Mouse (Mus musculus) midbrain, embryonic 10.5 days (tissue): ENCODE measurements around the gene Cmklr1. TPM values are rescaled to one million over a fixed set of nuclear protein-coding genes. Genes with fewer than 3 reads are reported as not detected.

Experiments
- DNase-seq: peaks from one replicate; pipeline ENCODE4 v3.0.0-alpha.2; 2017; ENCODE audit warnings: low spot score
- H3K27ac ChIP-seq: fragments of 300-500 bp; sonication (generic); replicated peaks from 2 replicates; pipeline ENCODE4 v1.5.1; 2016; ENCODE audit warnings: mild to moderate bottlenecking
- H3K27me3 ChIP-seq: fragments of 300-500 bp; sonication (generic); 2 replicates; pipeline ENCODE4 v1.6.1; 2016; ENCODE audit warnings: low read depth, mild to moderate bottlenecking; ENCODE audit not compliant: poor library complexity, severe bottlenecking
- H3K36me3 ChIP-seq: fragments of 300-500 bp; sonication (generic); 2 replicates; pipeline ENCODE4 v1.6.1; 2016; ENCODE audit warnings: mild to moderate bottlenecking, moderate library complexity
- H3K4me1 ChIP-seq: fragments of 300-500 bp; sonication (generic); 2 replicates; pipeline ENCODE4 v1.6.1; 2016
- H3K4me3 ChIP-seq: fragments of 300-500 bp; sonication (generic); 2 replicates; pipeline ENCODE4 v1.5.1; 2016; ENCODE audit warnings: mild to moderate bottlenecking, moderate library complexity
- H3K9me3 ChIP-seq: fragments of 300-500 bp; sonication (generic); replicated peaks from 2 replicates; pipeline ENCODE4 v1.6.1; 2016; ENCODE audit warnings: mild to moderate bottlenecking
- WGBS: fragments of 180-500 bp; shearing (Covaris S2); methylation state at CpG from one replicate; pipeline ENCODE4 v1.1.7; 2016; 5-methylcytosine and 5-hydroxymethylcytosine counted together
- polyA plus RNA-seq: library from polyadenylated mRNA; unstranded; fragments of >200 nt; fragmentation: Nextera tagmentation; extraction: Ambion mirVana; gene quantifications from 2 replicates; pipeline ENCODE4 v1.2.1, GENCODE M21; 2016

The Cmklr1 gene
- 0.58 and 1.1 TPM in 2 replicates for polyA plus RNA-seq

GRCm38 (mm10) chr5:113650035-113650865 lies at the start of gene Cmklr1:
Gene Cmklr1, minus strand, starts transcription at chr5:113650426.
- peaks cover 42% of the 10 kb centered on the region for H3K27me3 ChIP-seq
- peak within 1 kb of the TSS; percentile 42 for H3K4me3 ChIP-seq
- H3K9me3 ChIP-seq = no peaks in the 10 kb centered on the region
- DNase-seq = peak; percentile 29
- H3K4me1 ChIP-seq = peaks cover 28% of the 10 kb centered on the region
- 11% methylated on average over 30 of the region's 30 CpGs for WGBS
- peak within 1 kb of the TSS; percentile 63 for H3K27ac ChIP-seq
- no peaks in the 10 kb centered on the region for H3K36me3 ChIP-seq

- Histone ChIP-seq H3K36me3 (no peaks in the 10 kb centered on the region), H3K4me1 (peaks cover 11% of the 10 kb centered on the region), H3K27me3 (no peaks in the 10 kb centered on the region), H3K9me3 (peaks cover 5% of the 10 kb centered on the region; the same call in 1 of the 2 replicates), H3K27ac (no peak overlapping the region), H3K4me3 (no peak overlapping the region)
- DNase-seq = no peak
- 74% methylated on average over 5 of the region's 5 CpGs for WGBS
Observed at GRCm38 (mm10) chr5:113694415-113694814, 44.2 kb upstream of the Cmklr1 start.

- DNase-seq = no peak
- WGBS = 73% methylated on average over 4 of the region's 4 CpGs
- Histone ChIP-seq H3K4me3 (no peak overlapping the region), H3K4me1 (peaks cover 11% of the 10 kb centered on the region), H3K27ac (no peak overlapping the region), H3K36me3 (no peaks in the 10 kb centered on the region), H3K27me3 (no peaks in the 10 kb centered on the region), H3K9me3 (peaks cover 5% of the 10 kb centered on the region; the same call in 1 of the 2 replicates)
Observed at GRCm38 (mm10) chr5:113694000-113694399, 43.8 kb upstream of the Cmklr1 start.

GRCm38 (mm10) chr5:113693196-113693755 lies 43.0 kb upstream of the Cmklr1 start:
- H3K27ac ChIP-seq = no peak overlapping the region
- no peaks in the 10 kb centered on the region for H3K36me3 ChIP-seq
- no peaks in the 10 kb centered on the region for H3K27me3 ChIP-seq
- peaks cover 5% of the 10 kb centered on the region; the same call in 1 of the 2 replicates for H3K9me3 ChIP-seq
- H3K4me1 ChIP-seq = peaks cover 11% of the 10 kb centered on the region
- 87% methylated on average over 8 of the region's 8 CpGs for WGBS
- no peak overlapping the region for H3K4me3 ChIP-seq
- no peak for DNase-seq

- peaks cover 11% of the 10 kb centered on the region for H3K4me1 ChIP-seq
- H3K27me3 ChIP-seq = no peaks in the 10 kb centered on the region
- WGBS = 90% methylated on average over 2 of the region's 2 CpGs
- no peaks in the 10 kb centered on the region for H3K36me3 ChIP-seq
- DNase-seq = no peak
- H3K27ac ChIP-seq = no peak overlapping the region
- no peak overlapping the region for H3K4me3 ChIP-seq
- H3K9me3 ChIP-seq = peaks cover 5% of the 10 kb centered on the region; the same call in 1 of the 2 replicates
Observed at GRCm38 (mm10) chr5:113690866-113691265, 40.6 kb upstream of the Cmklr1 start.

- Histone ChIP-seq H3K27ac (no peak overlapping the region), H3K36me3 (no peaks in the 10 kb centered on the region), H3K27me3 (no peaks in the 10 kb centered on the region), H3K4me3 (no peak overlapping the region), H3K9me3 (peaks cover 5% of the 10 kb centered on the region; the same call in 1 of the 2 replicates), H3K4me1 (peaks cover 11% of the 10 kb centered on the region)
- 84% methylated on average over 15 of the region's 15 CpGs for WGBS
- DNase-seq = no peak
Observed at GRCm38 (mm10) chr5:113690069-113690548, 39.9 kb upstream of the Cmklr1 start.

GRCm38 (mm10) chr5:113687514-113687913 lies 37.3 kb upstream of the Cmklr1 start:
- no peaks in the 10 kb centered on the region for H3K9me3 ChIP-seq
- DNase-seq = no peak
- no peaks in the 10 kb centered on the region for H3K4me1 ChIP-seq
- WGBS = 86% methylated on average over 5 of the region's 5 CpGs
- no peak overlapping the region for H3K27ac ChIP-seq
- H3K36me3 ChIP-seq = no peaks in the 10 kb centered on the region
- no peaks in the 10 kb centered on the region for H3K27me3 ChIP-seq
- H3K4me3 ChIP-seq = no peak overlapping the region

- Histone ChIP-seq H3K36me3 (no peaks in the 10 kb centered on the region), H3K4me3 (no peak overlapping the region), H3K4me1 (no peaks in the 10 kb centered on the region), H3K27me3 (no peaks in the 10 kb centered on the region), H3K27ac (no peak overlapping the region), H3K9me3 (no peaks in the 10 kb centered on the region)
- 81% methylated on average over 5 of the region's 5 CpGs for WGBS
- no peak for DNase-seq
Observed at GRCm38 (mm10) chr5:113685471-113685870, 35.2 kb upstream of the Cmklr1 start.

GRCm38 (mm10) chr5:113683246-113683645 lies 33.0 kb upstream of the Cmklr1 start:
- no peak overlapping the region for H3K27ac ChIP-seq
- no peak overlapping the region for H3K4me3 ChIP-seq
- WGBS = 90% methylated on average over 5 of the region's 5 CpGs
- H3K36me3 ChIP-seq = no peaks in the 10 kb centered on the region
- no peak for DNase-seq
- H3K27me3 ChIP-seq = no peaks in the 10 kb centered on the region
- no peaks in the 10 kb centered on the region for H3K4me1 ChIP-seq
- H3K9me3 ChIP-seq = no peaks in the 10 kb centered on the region

- H3K27ac ChIP-seq = no peak overlapping the region
- no peaks in the 10 kb centered on the region for H3K27me3 ChIP-seq
- H3K9me3 ChIP-seq = no peaks in the 10 kb centered on the region
- DNase-seq = no peak
- no peaks in the 10 kb centered on the region for H3K36me3 ChIP-seq
- no peaks in the 10 kb centered on the region for H3K4me1 ChIP-seq
- WGBS = 85% methylated on average over 3 of the region's 3 CpGs
- no peak overlapping the region for H3K4me3 ChIP-seq
Observed at GRCm38 (mm10) chr5:113682472-113682871, 32.2 kb upstream of the Cmklr1 start.

GRCm38 (mm10) chr5:113681219-113681618 lies 31.0 kb upstream of the Cmklr1 start:
- Histone ChIP-seq H3K4me1 (no peaks in the 10 kb centered on the region), H3K27ac (no peak overlapping the region), H3K27me3 (no peaks in the 10 kb centered on the region), H3K36me3 (no peaks in the 10 kb centered on the region), H3K9me3 (no peaks in the 10 kb centered on the region), H3K4me3 (no peak overlapping the region)
- DNase-seq = no peak
- 90% methylated on average over 14 of the region's 14 CpGs for whole genome bisulfite sequencing

GRCm38 (mm10) chr5:113679509-113679908 lies 29.3 kb upstream of the Cmklr1 start:
- Histone ChIP-seq H3K36me3 (no peaks in the 10 kb centered on the region), H3K4me1 (no peaks in the 10 kb centered on the region), H3K27me3 (no peaks in the 10 kb centered on the region), H3K27ac (no peak overlapping the region), H3K9me3 (no peaks in the 10 kb centered on the region), H3K4me3 (no peak overlapping the region)
- DNase-seq = no peak
- 92% methylated on average over 4 of the region's 4 CpGs for WGBS
